Mouse (Mus musculus) intestine, postnatal 0 days (tissue): ENCODE measurements at regions not wholly inside any gene's neighbourhood (a gene's known extent, or its start where the extent isn't known, plus 50 kb on each side); places are given as distances from the start of the nearest gene placed in this dataset.

Experiments
- ATAC-seq: fragments of 200-750 bp; cut with Nextera tagmentation; 2 replicates; pipeline ENCODE4 v1.8.0; 2017; ENCODE audit warnings: mild to moderate bottlenecking, moderate TSS enrichment, moderate library complexity
- H3K27ac ChIP-seq: fragments of 300-500 bp; sonication (generic); 2 replicates; pipeline ENCODE4 v1.5.1; 2014; ENCODE audit warnings: mild to moderate bottlenecking, low read depth, low read length, moderate library complexity
- H3K27me3 ChIP-seq: fragments of 300-500 bp; sonication (generic); replicated peaks from 2 replicates; pipeline ENCODE4 v1.6.1; 2014; ENCODE audit warnings: low read length, mixed read lengths; ENCODE audit not compliant: control insufficient read depth, insufficient read depth
- H3K36me3 ChIP-seq: fragments of 300-500 bp; sonication (generic); 2 replicates; pipeline ENCODE4 v1.6.1; 2014; ENCODE audit warnings: mild to moderate bottlenecking, moderate library complexity; ENCODE audit not compliant: control insufficient read depth, insufficient read depth
- H3K4me1 ChIP-seq: fragments of 300-500 bp; sonication (generic); replicated peaks from 2 replicates; pipeline ENCODE4 v1.6.1; 2014; ENCODE audit warnings: antibody characterized with exemption, low read length, mixed read lengths; ENCODE audit not compliant: control insufficient read depth, insufficient read depth
- H3K4me2 ChIP-seq: fragments of 300-500 bp; sonication (generic); replicated peaks from 2 replicates; pipeline ENCODE4 v1.6.1; 2014; ENCODE audit warnings: low read depth, mild to moderate bottlenecking, moderate library complexity
- H3K4me3 ChIP-seq: fragments of 300-500 bp; sonication (generic); 2 replicates; pipeline ENCODE4 v1.5.1; 2014; ENCODE audit warnings: low read depth, low read length
- H3K9ac ChIP-seq: fragments of 300-500 bp; sonication (generic); 2 replicates; pipeline ENCODE4 v1.6.1; 2014; ENCODE audit warnings: mild to moderate bottlenecking, low read depth, low read length
- H3K9me3 ChIP-seq: fragments of 300-500 bp; sonication (generic); 2 replicates; pipeline ENCODE4 v1.6.1; 2016; ENCODE audit warnings: mixed run types; ENCODE audit not compliant: control insufficient read depth
- CTCF ChIP-seq: sonication (generic); IDR thresholded peaks from 2 replicates; pipeline ENCODE4 v1.5.1; 2016; ENCODE audit warnings: low read depth, mild to moderate bottlenecking, control low read depth, antibody characterized with exemption, moderate library complexity
- WGBS: fragments of 180-500 bp; shearing (Covaris S2); extraction: QIAGEN DNeasy Blood & Tissue Kit; methylation state at CpG from one replicate; pipeline ENCODE4 v1.1.7; 2014; 5-methylcytosine and 5-hydroxymethylcytosine counted together

- no peak overlapping the region for H3K4me2 ChIP-seq
- no peak for TF ChIP-seq CTCF
- no peak overlapping the region for H3K4me3 ChIP-seq
- no peaks in the 10 kb centered on the region for H3K36me3 ChIP-seq
- H3K9ac ChIP-seq = no peak overlapping the region
- H3K4me1 ChIP-seq = no peaks in the 10 kb centered on the region
- 83% methylated on average over 1 of the region's 1 CpGs for WGBS
- H3K9me3 ChIP-seq = no peaks in the 10 kb centered on the region
- H3K27me3 ChIP-seq = no peaks in the 10 kb centered on the region
- no peak overlapping the region for H3K27ac ChIP-seq
- no peak for ATAC-seq
These were observed 68.9 kb upstream of the Jun start for GRCm38 (mm10) chr4:95120876-95121275.

GRCm38 (mm10) chr4:95125346-95125745, 73.3 kb upstream of the Jun start:
- Histone ChIP-seq H3K36me3 (no peaks in the 10 kb centered on the region), H3K4me2 (no peak overlapping the region), H3K27me3 (no peaks in the 10 kb centered on the region), H3K4me1 (no peaks in the 10 kb centered on the region), H3K4me3 (no peak overlapping the region), H3K9me3 (no peaks in the 10 kb centered on the region), H3K9ac (no peak overlapping the region), H3K27ac (no peak overlapping the region)
- TF ChIP-seq CTCF = no peak
- ATAC-seq = no peak
- 89% methylated on average over 1 of the region's 1 CpGs for WGBS

DNA sequence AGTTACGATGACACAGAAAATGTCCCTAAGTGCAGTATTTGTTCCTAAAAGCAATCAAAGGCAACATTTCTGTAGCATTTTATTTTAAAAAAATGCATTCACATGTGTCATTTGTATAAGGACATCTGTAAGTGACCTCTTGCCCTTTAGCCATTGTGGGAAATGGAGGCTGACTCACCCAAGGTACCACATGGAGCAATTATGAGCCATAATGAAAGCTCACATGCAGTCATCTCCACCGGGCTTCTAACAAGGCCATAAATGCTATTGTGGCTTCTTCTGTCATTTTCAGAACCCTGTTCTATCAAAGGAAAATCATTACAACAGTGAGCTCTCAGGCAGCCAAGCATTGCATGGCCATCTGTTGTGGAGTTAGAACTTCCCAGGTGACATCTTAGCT, 75.9 kb upstream of the Jun start:
- H3K4me3 ChIP-seq = no peak overlapping the region
- H3K9me3 ChIP-seq = no peaks in the 10 kb centered on the region
- no peak for TF ChIP-seq CTCF
- H3K4me1 ChIP-seq = no peaks in the 10 kb centered on the region
- WGBS = 64% methylated on average over 2 of the region's 2 CpGs
- H3K27me3 ChIP-seq = no peaks in the 10 kb centered on the region
- no peak for ATAC-seq
- no peak overlapping the region for H3K27ac ChIP-seq
- H3K4me2 ChIP-seq = no peak overlapping the region
- H3K36me3 ChIP-seq = no peaks in the 10 kb centered on the region
- H3K9ac ChIP-seq = no peak overlapping the region

DNA sequence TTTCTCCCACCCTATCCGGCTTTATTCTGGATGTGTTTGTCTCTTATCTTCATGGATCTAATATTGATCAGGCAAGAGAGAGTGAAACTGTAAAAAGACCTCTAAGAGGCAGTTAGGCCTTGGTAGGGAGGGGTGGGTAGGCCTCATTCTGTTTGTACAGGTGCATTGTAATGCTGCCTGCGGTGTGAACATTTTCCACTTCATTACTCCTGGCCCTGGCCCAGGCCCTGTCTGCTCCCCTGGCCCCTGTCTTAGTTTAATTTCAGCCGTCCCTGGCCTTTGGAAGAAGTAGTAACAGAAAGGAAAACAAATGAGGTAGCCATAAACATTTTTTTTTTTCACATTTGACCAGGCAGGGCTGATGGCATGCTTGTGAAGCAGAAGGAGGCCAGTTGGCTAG, 81.8 kb upstream of the Jun start:
- Histone ChIP-seq H3K4me1 (no peaks in the 10 kb centered on the region), H3K4me2 (no peak overlapping the region), H3K9ac (no peak overlapping the region), H3K27ac (no peak overlapping the region), H3K9me3 (no peaks in the 10 kb centered on the region), H3K36me3 (no peaks in the 10 kb centered on the region), H3K4me3 (no peak overlapping the region), H3K27me3 (no peaks in the 10 kb centered on the region)
- no peak for TF ChIP-seq CTCF
- ATAC-seq = peak; percentile 72
- 28% methylated on average over 3 of the region's 3 CpGs for WGBS

DNA sequence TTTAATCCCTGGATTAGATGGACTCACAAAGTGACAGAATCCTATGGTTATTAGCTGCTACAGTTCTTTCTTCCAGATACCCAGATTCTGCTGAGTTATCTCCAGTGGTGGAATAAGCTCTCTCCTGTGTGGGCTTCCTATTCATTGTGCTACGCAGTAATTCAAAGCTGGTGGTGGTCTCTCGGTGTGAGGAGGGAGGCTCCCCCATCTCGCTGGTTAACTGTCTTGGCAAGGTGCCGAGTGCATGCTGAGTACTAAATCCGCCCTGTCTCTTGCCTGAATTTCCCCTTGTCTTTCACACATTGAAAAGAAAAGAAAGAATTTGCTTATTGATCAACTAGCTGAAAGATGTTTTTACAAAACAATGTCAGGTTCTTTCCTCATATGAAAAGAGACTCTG, 82.6 kb upstream of the Jun start:
- TF ChIP-seq CTCF = no peak
- H3K4me1 ChIP-seq = no peaks in the 10 kb centered on the region
- ATAC-seq = no peak
- WGBS = 81% methylated on average over 5 of the region's 5 CpGs
- no peak overlapping the region for H3K4me3 ChIP-seq
- no peak overlapping the region for H3K27ac ChIP-seq
- H3K9ac ChIP-seq = no peak overlapping the region
- no peaks in the 10 kb centered on the region for H3K27me3 ChIP-seq
- H3K9me3 ChIP-seq = no peaks in the 10 kb centered on the region
- no peak overlapping the region for H3K4me2 ChIP-seq
- H3K36me3 ChIP-seq = no peaks in the 10 kb centered on the region

DNA sequence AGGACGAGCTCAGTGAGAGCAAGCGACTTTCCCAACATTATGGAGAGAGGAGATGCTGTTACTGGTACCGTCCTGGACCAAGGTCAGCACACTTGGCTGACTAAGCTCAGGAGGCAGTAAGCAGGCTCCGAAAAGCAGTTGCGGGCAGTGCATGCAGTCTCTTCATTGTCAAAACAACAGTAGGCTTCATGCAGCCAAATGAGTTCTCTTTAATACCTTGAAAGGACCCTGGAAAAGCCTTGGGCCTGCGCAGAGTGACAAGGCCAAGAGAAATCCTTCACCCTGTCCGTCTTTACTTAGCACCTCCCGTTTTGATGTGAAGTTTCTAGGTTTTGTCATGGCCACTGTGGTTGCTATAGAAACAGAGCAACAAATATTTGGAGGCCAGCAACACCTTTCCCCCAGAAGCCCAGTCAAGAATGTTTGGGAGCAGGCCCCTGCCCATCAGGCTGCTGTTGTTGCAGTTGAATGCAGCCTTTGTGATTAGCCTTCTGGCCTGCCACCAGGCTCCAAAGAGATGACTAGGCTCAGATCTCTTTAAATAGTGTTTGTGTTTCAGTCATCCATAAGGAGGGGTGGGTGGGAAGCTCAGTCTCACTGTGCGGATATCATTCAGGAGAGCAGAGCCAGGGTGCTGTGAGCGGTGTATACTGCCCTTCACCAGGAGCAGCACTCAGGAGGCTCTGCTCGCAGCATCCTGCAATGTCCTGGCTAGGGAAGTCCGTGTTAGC, 85.6 kb upstream of the Jun start:
- no peaks in the 10 kb centered on the region for H3K36me3 ChIP-seq
- H3K27me3 ChIP-seq = no peaks in the 10 kb centered on the region
- no peak overlapping the region for H3K4me3 ChIP-seq
- H3K4me2 ChIP-seq = no peak overlapping the region
- no peak overlapping the region for H3K27ac ChIP-seq
- no peak for ATAC-seq
- no peak overlapping the region for H3K9ac ChIP-seq
- no peak for TF ChIP-seq CTCF
- WGBS = 83% methylated on average over 12 of the region's 12 CpGs
- H3K4me1 ChIP-seq = peaks cover 3% of the 10 kb centered on the region
- no peaks in the 10 kb centered on the region for H3K9me3 ChIP-seq

GRCm38 (mm10) chr4:95138676-95139075, 86.7 kb upstream of the Jun start:
- H3K27ac ChIP-seq = no peak overlapping the region

More at GRCm38 (mm10) chr4:95138676-95139075, 86.7 kb upstream of the Jun start:
- no peaks in the 10 kb centered on the region for H3K9me3 ChIP-seq
- ATAC-seq = no peak
- TF ChIP-seq CTCF = no peak
- H3K4me1 ChIP-seq = peaks cover 3% of the 10 kb centered on the region
- 64% methylated on average over 2 of the region's 2 CpGs for WGBS
- H3K36me3 ChIP-seq = no peaks in the 10 kb centered on the region
- H3K9ac ChIP-seq = no peak overlapping the region
- H3K27me3 ChIP-seq = no peaks in the 10 kb centered on the region
- no peak overlapping the region for H3K4me2 ChIP-seq
- H3K4me3 ChIP-seq = no peak overlapping the region
